Comparison of ENCODE assay signal across 17 mouse cellular contexts in the genomic region with DNA sequence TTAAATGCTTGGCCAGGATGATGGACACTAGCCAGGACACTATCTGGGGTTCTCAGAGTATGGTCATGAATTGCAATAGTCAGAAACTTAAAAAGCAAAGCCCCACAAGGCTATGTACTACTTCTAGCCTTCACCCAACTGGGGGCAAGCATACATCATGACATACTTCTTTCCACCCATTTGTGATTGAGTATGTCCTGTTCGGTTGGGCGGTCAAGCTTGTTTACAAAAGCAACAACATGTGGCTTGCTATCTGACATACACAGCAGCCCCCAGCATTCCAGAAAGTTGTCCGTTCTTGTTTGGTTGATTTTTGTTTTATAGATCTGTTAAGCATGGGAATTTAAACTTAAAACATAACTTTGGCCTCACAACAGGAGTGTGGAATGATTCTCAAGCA. TPM values are rescaled to one million over a fixed set of nuclear protein-coding genes. Genes with fewer than 3 reads are reported as not detected.
"Had no signal": no experiment of that assay in that cellular context is flagged by ENCODE, and none has a peak within 500 bp of the region (broad histone marks: within the 10 kb centered on the region; RNA-seq: fewer than 3 reads in every experiment).

No protein-coding gene starts in this region.

- H3K9ac ChIP-seq: lung, embryonic 15.5 days; midbrain, embryonic 13.5 days; midbrain, embryonic 15.5 days; neural tube, embryonic 12.5 days had no signal

- ATAC-seq: midbrain, embryonic 13.5 days; midbrain, embryonic 15.5 days had no signal

- H3K9me3 ChIP-seq: lung, embryonic 15.5 days; midbrain, embryonic 13.5 days; midbrain, embryonic 15.5 days; neural tube, embryonic 12.5 days had no signal

- H3K27ac ChIP-seq: lung, embryonic 15.5 days; macrophage; midbrain, embryonic 13.5 days; midbrain, embryonic 15.5 days; neural tube, embryonic 12.5 days had no signal

- H3K4me3 ChIP-seq: lung, embryonic 15.5 days; megakaryocyte, embryonic 14.5 days; midbrain, embryonic 13.5 days; midbrain, embryonic 15.5 days; neural tube, embryonic 12.5 days had no signal

- DNase-seq: lung, adult 2 months; lung, postnatal 14 days; lung, postnatal 36 days; right cerebral cortex, postnatal 14 days; thymus, adult 18-20 months; thymus, postnatal 14 days; thymus, postnatal 36 days had no signal

- H3K36me3 ChIP-seq: lung, embryonic 15.5 days; midbrain, embryonic 13.5 days; midbrain, embryonic 15.5 days; neural tube, embryonic 12.5 days had no signal

- H3K27me3 ChIP-seq: lung, embryonic 15.5 days; megakaryocyte, embryonic 14.5 days; midbrain, embryonic 13.5 days; midbrain, embryonic 15.5 days; neural tube, embryonic 12.5 days had no signal

- H3K4me2 ChIP-seq: lung, embryonic 15.5 days; midbrain, embryonic 11.5 days; midbrain, embryonic 13.5 days; midbrain, embryonic 15.5 days; neural tube, embryonic 12.5 days had no signal

- H3K4me1 ChIP-seq: lung, embryonic 15.5 days; midbrain, embryonic 13.5 days; midbrain, embryonic 15.5 days; neural tube, embryonic 12.5 days had no signal

RNA-seq across cellular contexts. Expression of gene Il12a, which starts 43.2 kb away (rescaled TPM):
- total RNA-seq: midbrain, postnatal 0 days had no signal
- polyA plus RNA-seq: midbrain, embryonic 13.5 days; midbrain, embryonic 15.5 days; midbrain, postnatal 0 days; neural tube, embryonic 14.5 days; stomach, embryonic 14.5 days had no signal
